Mouse (Mus musculus) lung, embryonic 16.5 days (tissue): ENCODE results near the gene Tm6sf1. TPM values are rescaled to one million over a fixed set of nuclear protein-coding genes. Genes with fewer than 3 reads are reported as not detected.
"Not testable (repeated sequence)": the region's sequence is repeated elsewhere in the genome, so short reads cannot be mapped to it uniquely, and the experiment has no call there.

Experiments
- ATAC-seq: fragments of 200-750 bp; cut with Nextera tagmentation; 2 replicates; pipeline ENCODE4 v1.8.0; 2017; ENCODE audit warnings: low read depth, mild to moderate bottlenecking, moderate library complexity
- H3K27ac ChIP-seq: fragments of 300-500 bp; sonication (generic); 2 replicates; pipeline ENCODE4 v1.5.1; 2014; ENCODE audit warnings: mild to moderate bottlenecking, control low read depth, low read length
- H3K27me3 ChIP-seq: fragments of 300-500 bp; sonication (generic); 2 replicates; pipeline ENCODE4 v1.6.1; 2014; ENCODE audit warnings: low read depth, low read length, mixed read lengths; ENCODE audit not compliant: control insufficient read depth, insufficient read depth
- H3K36me3 ChIP-seq: fragments of 300-500 bp; sonication (generic); 2 replicates; pipeline ENCODE4 v1.6.1; 2014; ENCODE audit warnings: low read length; ENCODE audit not compliant: control insufficient read depth, insufficient read depth
- H3K4me1 ChIP-seq: fragments of 300-500 bp; sonication (generic); replicated peaks from 2 replicates; pipeline ENCODE4 v1.6.1; 2014; ENCODE audit warnings: low read length, mixed read lengths; ENCODE audit not compliant: control insufficient read depth, insufficient read depth
- H3K4me2 ChIP-seq: fragments of 300-500 bp; sonication (generic); 2 replicates; pipeline ENCODE4 v1.6.1; 2014; ENCODE audit warnings: low read depth, low read length, control low read depth
- H3K4me3 ChIP-seq: fragments of 300-500 bp; sonication (generic); 2 replicates; pipeline ENCODE4 v1.5.1; 2014; ENCODE audit warnings: mild to moderate bottlenecking, low read length, control low read depth
- H3K9ac ChIP-seq: fragments of 300-500 bp; sonication (generic); 2 replicates; pipeline ENCODE4 v1.6.1; 2014; ENCODE audit warnings: low read length, control low read depth
- H3K9me3 ChIP-seq: fragments of 300-500 bp; sonication (generic); 2 replicates; pipeline ENCODE4 v1.6.1; 2016; ENCODE audit warnings: low read length; ENCODE audit not compliant: control insufficient read depth
- WGBS: fragments of 180-500 bp; shearing (Covaris S2); extraction: QIAGEN DNeasy Blood & Tissue Kit; methylation state at CpG from one replicate; pipeline ENCODE4 v1.1.7; 2014; 5-methylcytosine and 5-hydroxymethylcytosine counted together
- polyA plus RNA-seq: library from polyadenylated mRNA; unstranded; fragments of >200 nt; fragmentation: Nextera tagmentation; extraction: Ambion mirVana; gene quantifications from 2 replicates; pipeline ENCODE4 v1.2.1, GENCODE M21; 2015

The Tm6sf1 gene
- polyA plus RNA-seq, 1 experiment from 2014 or later = 14.2 TPM

GRCm38 (mm10) chr7:81837771-81838170 is 21.0 kb upstream of the Tm6sf1 start:
- not testable (repeated sequence) for ATAC-seq, H3K4me1 ChIP-seq, H3K4me2 ChIP-seq, H3K9me3 ChIP-seq, H3K36me3 ChIP-seq, H3K27ac ChIP-seq, H3K27me3 ChIP-seq, H3K9ac ChIP-seq, H3K4me3 ChIP-seq
- WGBS = 85% methylated on average over 5 of the region's 5 CpGs

GRCm38 (mm10) chr7:81839746-81840145 is 19.1 kb upstream of the Tm6sf1 start:
- H3K4me3 ChIP-seq = no peak overlapping the region
- H3K27ac ChIP-seq = no peak overlapping the region
- WGBS = 47% methylated on average over 6 of the region's 6 CpGs
- no peaks in the 10 kb centered on the region for H3K4me1 ChIP-seq
- no peaks in the 10 kb centered on the region for H3K36me3 ChIP-seq
- H3K27me3 ChIP-seq = no peaks in the 10 kb centered on the region
- no peaks in the 10 kb centered on the region for H3K9me3 ChIP-seq
- ATAC-seq = no peak
- H3K9ac ChIP-seq = no peak overlapping the region
- H3K4me2 ChIP-seq = no peak overlapping the region

- no peak overlapping the region for H3K4me2 ChIP-seq
- H3K9me3 ChIP-seq = no peaks in the 10 kb centered on the region
- no peak overlapping the region for H3K9ac ChIP-seq
- ATAC-seq = no peak
- H3K4me3 ChIP-seq = no peak overlapping the region
- no peaks in the 10 kb centered on the region for H3K27me3 ChIP-seq
- H3K4me1 ChIP-seq = no peaks in the 10 kb centered on the region
- H3K36me3 ChIP-seq = no peaks in the 10 kb centered on the region
- WGBS = 66% methylated on average over 7 of the region's 7 CpGs
- H3K27ac ChIP-seq = no peak overlapping the region
Observed at GRCm38 (mm10) chr7:81840661-81841181, 18.1 kb upstream of the Tm6sf1 start.

GRCm38 (mm10) chr7:81841439-81841838 is 17.4 kb upstream of the Tm6sf1 start:
- Histone ChIP-seq H3K4me3 (no peak overlapping the region), H3K36me3 (no peaks in the 10 kb centered on the region), H3K4me1 (no peaks in the 10 kb centered on the region), H3K9me3 (no peaks in the 10 kb centered on the region), H3K27me3 (no peaks in the 10 kb centered on the region), H3K27ac (no peak overlapping the region), H3K4me2 (no peak overlapping the region), H3K9ac (no peak overlapping the region)
- 69% methylated on average over 6 of the region's 6 CpGs for WGBS
- ATAC-seq = no peak

- H3K27ac ChIP-seq = no peak overlapping the region
- WGBS = 68% methylated on average over 7 of the region's 7 CpGs
- no peaks in the 10 kb centered on the region for H3K4me1 ChIP-seq
- no peak overlapping the region for H3K4me2 ChIP-seq
- no peak overlapping the region for H3K9ac ChIP-seq
- no peak for ATAC-seq
- H3K9me3 ChIP-seq = no peaks in the 10 kb centered on the region
- no peaks in the 10 kb centered on the region for H3K36me3 ChIP-seq
- no peaks in the 10 kb centered on the region for H3K27me3 ChIP-seq
- no peak overlapping the region for H3K4me3 ChIP-seq
Observed at GRCm38 (mm10) chr7:81842141-81842540, 16.7 kb upstream of the Tm6sf1 start.

- Histone ChIP-seq H3K9me3 (no peaks in the 10 kb centered on the region), H3K27me3 (no peaks in the 10 kb centered on the region), H3K4me1 (no peaks in the 10 kb centered on the region), H3K9ac (no peak overlapping the region), H3K4me2 (no peak overlapping the region), H3K4me3 (no peak overlapping the region), H3K27ac (no peak overlapping the region), H3K36me3 (no peaks in the 10 kb centered on the region)
- WGBS = 32% methylated on average over 1 of the region's 1 CpGs
- no peak for ATAC-seq
Observed at GRCm38 (mm10) chr7:81842998-81843397, 15.8 kb upstream of the Tm6sf1 start.

- no peaks in the 10 kb centered on the region for H3K36me3 ChIP-seq
- H3K4me1 ChIP-seq = no peaks in the 10 kb centered on the region
- H3K4me3 ChIP-seq = no peak overlapping the region
- no peak overlapping the region for H3K4me2 ChIP-seq
- WGBS = 72% methylated on average over 8 of the region's 8 CpGs
- ATAC-seq = no peak
- no peaks in the 10 kb centered on the region for H3K27me3 ChIP-seq
- no peak overlapping the region for H3K9ac ChIP-seq
- H3K27ac ChIP-seq = no peak overlapping the region
- no peaks in the 10 kb centered on the region for H3K9me3 ChIP-seq
Observed at GRCm38 (mm10) chr7:81843903-81844302, 14.9 kb upstream of the Tm6sf1 start.

- Histone ChIP-seq H3K36me3 (no peaks in the 10 kb centered on the region), H3K9me3 (no peaks in the 10 kb centered on the region), H3K9ac (no peak overlapping the region), H3K4me3 (no peak overlapping the region), H3K4me2 (no peak overlapping the region), H3K27ac (no peak overlapping the region), H3K27me3 (no peaks in the 10 kb centered on the region), H3K4me1 (no peaks in the 10 kb centered on the region)
- no peak for ATAC-seq
- whole genome bisulfite sequencing = 65% methylated on average over 11 of the region's 11 CpGs
Observed at GRCm38 (mm10) chr7:81844801-81845200, 14.0 kb upstream of the Tm6sf1 start.

- H3K4me2 ChIP-seq = no peak overlapping the region
- H3K4me1 ChIP-seq = no peaks in the 10 kb centered on the region
- H3K27me3 ChIP-seq = no peaks in the 10 kb centered on the region
- whole genome bisulfite sequencing = 69% methylated on average over 3 of the region's 3 CpGs
- ATAC-seq = no peak
- H3K27ac ChIP-seq = no peak overlapping the region
- H3K9ac ChIP-seq = no peak overlapping the region
- H3K4me3 ChIP-seq = no peak overlapping the region
- no peaks in the 10 kb centered on the region for H3K9me3 ChIP-seq
- no peaks in the 10 kb centered on the region for H3K36me3 ChIP-seq
Observed at GRCm38 (mm10) chr7:81845313-81845712, 13.5 kb upstream of the Tm6sf1 start.

GRCm38 (mm10) chr7:81846008-81846407 is 12.8 kb upstream of the Tm6sf1 start:
- Histone ChIP-seq H3K27ac (no peak overlapping the region), H3K4me2 (no peak overlapping the region), H3K4me3 (no peak overlapping the region), H3K27me3 (no peaks in the 10 kb centered on the region), H3K9me3 (no peaks in the 10 kb centered on the region), H3K9ac (no peak overlapping the region), H3K36me3 (no peaks in the 10 kb centered on the region), H3K4me1 (no peaks in the 10 kb centered on the region)
- 50% methylated on average over 8 of the region's 8 CpGs for WGBS
- no peak for ATAC-seq
